Mouse (Mus musculus): ENCODE data around the gene Sobp.

Gene Sobp

DNA sequence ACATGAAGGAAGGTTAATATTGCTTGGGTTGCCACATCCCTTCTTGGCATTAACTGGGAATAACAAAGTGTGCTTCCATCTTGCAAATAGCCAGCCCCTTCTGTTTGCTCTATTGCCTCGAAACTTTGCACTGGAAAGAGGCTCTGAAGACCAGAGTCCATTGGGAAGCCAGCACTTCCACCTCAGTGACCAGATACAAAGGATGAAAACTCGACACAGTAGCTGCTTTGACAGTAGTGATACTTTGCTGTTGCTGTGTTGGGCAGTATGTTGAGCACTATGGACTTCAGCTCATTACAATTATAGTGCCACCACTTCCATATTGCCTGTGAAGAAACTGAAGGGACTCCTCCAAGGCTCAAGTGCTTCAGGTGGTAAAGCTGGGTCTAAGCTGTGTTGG is 86.9 kb downstream of the Sobp start:
- no peak for DNase-seq (ENCODE audit: low spot score in 2 of 2)

DNA sequence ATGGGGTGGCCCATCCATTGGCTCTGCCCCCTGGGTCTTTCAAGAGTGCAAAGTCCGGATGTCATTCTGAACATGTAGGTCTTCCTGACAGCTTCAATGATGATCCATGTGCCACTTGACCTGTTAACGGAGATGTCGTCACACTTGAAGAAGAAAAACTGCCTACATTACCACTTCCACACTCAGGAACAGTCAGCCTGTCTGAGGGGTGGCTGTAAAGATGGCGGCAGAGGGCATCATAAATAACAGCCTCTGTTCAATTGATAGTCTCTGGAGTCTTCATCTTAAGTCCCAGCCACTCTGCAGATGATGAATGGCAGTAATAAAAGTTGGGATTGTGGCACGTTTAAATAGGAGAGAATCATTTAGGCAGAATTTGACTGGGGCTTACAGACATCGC is 87.4 kb downstream of the Sobp start:
- DNase-seq (ENCODE audit: low spot score in 2 of 2) = no peak

DNA sequence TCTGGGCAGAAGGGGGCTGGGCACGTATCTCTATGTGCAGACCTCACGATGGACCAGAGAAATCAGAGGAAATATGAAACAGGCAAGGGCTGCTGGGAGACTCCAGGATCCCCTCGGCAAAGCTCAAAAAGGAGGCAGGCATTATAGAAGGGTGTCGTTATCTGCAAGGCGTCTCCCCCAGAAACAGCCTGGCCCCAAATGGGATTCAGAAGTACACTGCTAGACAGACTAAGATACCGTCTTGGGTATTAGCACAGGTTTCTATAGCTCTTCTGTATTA is 90.3 kb downstream of the Sobp start:
- no peak for DNase-seq (ENCODE audit: low spot score in 2 of 2)

DNA sequence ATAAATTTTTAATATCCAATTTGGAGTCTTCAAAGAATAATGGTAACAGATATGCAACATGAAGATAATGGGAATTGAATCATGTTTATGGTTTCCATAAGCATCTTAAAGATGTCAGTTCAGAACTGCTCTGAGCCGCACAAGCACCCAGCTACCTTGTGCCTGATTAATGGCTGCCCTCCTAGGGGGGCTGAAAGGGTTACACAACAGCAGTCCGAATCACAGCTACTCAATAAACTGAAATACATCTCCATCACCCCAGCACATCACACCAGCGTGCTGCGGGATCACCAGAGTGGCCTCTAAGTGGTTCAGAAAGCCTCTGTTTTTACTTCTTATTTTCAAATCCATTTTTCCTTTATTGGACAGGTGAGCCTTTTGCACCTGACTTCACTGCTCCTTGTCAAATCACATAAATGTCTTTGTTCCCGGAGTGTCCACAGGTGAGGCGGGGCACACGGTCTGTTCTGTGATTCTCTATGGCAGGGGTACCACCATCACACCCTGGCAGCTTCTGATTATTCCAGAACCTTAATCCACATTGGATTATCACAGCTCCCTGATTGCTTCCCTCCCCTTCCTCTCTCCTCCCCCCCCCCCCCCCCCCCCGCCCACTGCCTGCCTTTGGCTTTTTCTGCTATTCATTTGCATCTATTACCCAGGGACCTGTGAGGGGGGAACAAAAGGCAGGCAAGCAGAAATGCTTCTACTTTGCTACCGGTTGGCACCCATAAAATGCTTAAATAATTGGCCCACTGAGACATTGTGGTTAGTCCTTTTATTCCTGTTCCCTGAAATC is 90.8 kb downstream of the Sobp start:
- no peak for DNase-seq (ENCODE audit: low spot score in 2 of 2)

DNA sequence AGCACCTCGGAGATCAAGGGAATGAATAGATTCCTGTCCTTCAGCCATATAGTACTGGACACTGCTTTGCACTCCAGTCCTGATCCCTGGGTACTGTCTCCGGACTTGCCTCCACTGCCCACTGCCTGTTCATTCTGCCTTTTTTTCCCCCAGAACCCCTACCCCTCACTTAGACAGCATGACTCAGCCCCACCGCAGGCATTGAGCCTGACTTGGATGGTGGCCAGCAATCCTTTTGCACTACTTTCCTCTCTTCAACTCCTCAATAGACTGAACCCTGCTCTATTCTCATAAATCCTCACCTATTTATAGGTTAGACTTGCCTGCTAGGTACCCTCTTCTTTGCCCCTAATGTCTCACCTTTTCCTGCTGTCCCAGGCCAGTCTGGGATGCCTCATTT is 93.0 kb downstream of the Sobp start:
- no peak for DNase-seq (ENCODE audit: low spot score in 2 of 2)

DNA sequence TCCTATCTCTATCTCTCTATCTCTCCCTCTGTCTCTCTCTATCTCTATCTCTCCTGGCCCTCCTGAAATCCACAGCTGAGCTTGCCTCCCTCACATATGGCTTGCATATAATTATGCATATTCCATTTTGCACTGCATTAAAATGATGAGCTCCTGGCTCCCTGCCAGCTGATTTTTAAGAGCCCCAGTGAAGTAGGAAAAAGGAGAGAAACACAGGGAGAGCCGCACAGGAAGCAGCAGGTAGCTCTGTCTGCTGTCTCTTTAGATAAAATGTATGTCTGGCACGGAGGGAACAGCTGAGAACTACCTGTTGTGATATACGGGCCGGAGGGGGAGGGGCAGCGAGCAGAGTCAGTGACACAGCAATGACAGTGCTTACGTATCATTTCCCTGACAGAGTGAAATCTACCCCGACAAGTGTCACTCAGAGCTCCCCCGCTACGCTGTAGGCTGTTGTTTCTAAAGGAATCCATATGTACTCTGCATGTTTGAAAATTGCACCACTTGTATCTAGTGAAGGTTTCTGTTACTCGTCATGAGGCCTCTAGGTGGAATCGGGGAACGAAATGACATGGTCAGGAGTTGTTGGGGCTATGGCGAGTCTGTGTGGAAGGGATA is 98.7 kb downstream of the Sobp start:
- DNase-seq (ENCODE audit: low spot score in 2 of 2) = peak; percentile 44 to 59

DNA sequence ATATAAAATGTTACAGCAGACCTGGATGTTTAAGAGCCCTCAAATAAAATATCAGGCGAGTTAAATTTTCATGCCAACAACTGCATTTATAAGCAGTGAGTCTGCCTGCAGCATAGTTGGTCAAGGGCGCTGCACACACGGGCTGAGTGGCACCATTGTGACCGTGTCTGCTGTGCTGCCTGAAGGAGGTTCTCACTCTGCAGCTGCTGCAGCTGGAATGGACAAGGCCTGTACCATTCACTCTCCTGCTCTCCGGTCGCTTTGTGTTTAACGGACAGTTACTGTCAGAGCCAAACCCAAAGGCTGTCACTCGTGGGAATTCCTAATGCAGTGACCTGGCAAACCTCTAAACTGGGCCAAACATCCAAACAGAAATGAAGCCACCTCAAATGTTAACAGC is 101.0 kb downstream of the Sobp start:
- DNase-seq (ENCODE audit: low spot score in 2 of 2) = no peak

DNA sequence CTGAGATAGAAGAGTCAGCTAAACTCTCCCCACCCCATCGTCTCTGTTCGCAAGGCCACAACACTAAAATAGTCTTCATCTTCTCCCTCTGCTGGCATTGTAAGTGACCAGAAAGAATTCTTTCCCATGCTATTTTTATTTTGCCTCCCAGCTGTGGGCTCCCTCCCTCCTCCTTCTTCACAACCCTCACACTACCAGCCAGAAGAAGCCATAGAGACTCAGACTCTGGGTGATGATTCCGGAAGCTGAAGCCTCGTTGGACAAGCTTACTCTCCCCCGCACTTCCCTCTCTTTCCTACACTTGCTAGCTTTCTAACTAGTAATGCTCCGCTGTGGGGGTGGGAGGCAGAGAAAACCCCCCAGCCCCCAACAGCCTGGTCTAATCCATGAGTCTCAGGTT is 103.4 kb downstream of the Sobp start:
- no peak for DNase-seq (ENCODE audit: low spot score in 2 of 2)

DNA sequence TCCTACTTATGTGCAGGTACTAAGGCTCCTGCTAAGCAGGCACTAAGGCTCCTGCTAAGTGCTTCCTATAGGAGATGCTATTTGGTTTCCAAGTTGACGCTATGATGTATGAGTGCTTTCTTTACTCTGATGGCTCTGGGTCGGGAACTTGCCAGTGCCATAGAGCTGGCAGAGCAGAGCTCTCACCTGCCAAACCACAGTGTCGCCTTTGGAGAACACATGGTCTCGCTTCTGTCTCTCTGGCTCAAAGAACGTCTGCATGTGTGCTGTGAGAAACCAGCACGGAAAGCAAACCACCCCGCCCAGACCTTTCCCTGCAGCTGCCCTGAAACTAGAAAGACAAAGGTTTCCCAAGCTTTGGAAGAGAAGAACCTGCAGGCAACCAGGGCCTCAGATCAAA is 109.0 kb downstream of the Sobp start:
- no peak for DNase-seq (ENCODE audit: low spot score in 2 of 2)

DNA sequence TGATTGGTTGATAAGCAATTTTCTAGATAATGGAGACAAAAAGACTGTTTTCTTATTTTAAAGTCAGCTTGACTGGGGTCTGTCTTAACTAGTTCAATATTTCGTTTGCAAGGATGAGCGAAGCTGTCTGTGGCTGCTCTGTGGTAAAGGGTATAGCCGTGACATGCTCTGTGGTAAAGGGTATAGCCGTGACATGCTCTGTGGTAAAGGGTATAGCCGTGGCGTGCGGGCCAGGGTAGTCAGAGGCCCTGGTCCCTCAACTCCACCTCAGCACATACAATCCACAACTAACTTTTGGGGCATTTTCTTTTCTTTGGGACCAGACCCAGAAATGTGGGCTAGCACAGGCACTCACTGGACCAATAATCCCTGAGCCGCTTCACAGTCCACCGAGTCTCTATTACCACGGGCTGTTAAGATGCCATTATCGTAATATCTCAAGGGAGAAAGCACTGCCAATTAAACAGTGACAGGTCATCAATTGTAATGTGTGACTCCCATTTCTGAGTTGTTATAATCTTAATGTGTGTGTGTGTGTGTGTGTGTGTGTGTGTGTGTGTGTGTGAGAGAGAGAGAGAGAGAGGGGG is 112.7 kb downstream of the Sobp start:
- no peak for DNase-seq (ENCODE audit: low spot score in 2 of 2)

DNA sequence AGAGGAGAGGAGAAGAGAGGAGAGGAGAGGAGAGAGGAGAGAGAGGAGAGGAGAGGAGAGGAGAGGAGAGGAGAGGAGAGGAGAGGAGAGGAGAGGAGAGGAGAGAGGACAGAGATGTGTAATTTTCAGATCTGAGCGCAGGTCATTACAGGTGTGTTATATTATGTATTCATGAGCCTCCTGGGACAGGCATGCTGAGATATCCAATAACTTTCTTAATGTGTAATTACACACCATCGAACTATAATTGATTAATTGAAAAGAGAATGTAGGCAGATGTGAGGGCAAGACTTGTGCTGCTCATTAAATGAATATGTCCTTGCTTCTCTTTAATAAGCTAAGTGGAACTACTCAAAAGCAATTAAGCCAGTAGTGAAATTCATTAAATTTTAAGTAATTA is 118.9 kb downstream of the Sobp start:
- DNase-seq (ENCODE audit: low spot score in 2 of 2) = no peak

DNA sequence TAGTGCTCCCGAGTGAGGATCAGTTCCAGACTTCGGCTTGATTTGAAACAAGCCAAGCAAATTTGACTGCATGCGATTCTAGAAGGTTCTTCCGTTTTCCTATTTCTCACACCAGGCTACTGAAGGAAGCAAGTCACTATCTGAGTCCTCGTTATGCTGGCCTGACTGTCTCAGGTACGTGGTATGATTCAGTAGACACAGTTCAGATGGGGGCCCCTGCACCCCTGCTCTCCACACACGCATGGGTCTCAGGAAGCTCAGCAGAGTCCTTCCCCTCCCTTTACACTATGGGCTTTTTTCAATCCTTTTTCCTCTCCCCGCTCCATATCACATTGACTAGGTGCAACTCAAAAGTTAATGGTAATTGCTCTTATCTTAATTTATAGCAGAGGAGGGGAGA is 119.6 kb downstream of the Sobp start:
- no peak for DNase-seq (ENCODE audit: low spot score in 2 of 2)

DNA sequence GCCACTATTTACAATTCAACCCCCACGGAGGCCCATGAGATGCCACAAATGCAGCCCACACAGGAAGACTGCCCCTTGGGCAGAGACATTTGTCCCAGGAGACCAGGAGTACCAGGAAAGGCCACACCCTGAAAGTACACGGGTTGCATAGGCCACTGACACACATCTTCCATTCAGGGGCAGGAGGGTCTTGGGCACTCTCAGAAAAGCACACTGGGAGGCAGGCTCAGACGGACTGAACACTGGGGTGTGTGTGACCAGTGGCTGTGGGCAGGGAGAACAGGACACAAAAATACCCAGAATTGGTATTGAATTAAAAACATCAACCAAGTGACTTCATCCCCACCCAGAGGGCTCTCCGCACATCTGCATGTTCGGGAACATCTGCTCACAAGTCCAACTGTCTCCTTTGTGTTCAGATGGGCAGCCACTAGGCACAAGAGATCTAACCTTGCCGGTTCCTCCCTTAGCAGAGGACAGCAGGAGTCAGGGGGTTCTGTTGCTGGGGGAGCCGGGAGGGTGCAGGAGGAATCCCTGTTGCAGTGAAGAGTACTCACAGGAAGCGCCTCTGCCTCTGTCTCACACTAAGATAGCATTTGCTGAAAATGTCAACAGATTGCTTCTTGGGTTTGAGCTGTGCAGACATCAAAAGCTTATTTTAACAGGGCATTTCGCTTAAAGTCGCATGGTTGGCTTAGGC is 120.3 kb downstream of the Sobp start:
- no peak for DNase-seq (ENCODE audit: low spot score in 2 of 2)

DNA sequence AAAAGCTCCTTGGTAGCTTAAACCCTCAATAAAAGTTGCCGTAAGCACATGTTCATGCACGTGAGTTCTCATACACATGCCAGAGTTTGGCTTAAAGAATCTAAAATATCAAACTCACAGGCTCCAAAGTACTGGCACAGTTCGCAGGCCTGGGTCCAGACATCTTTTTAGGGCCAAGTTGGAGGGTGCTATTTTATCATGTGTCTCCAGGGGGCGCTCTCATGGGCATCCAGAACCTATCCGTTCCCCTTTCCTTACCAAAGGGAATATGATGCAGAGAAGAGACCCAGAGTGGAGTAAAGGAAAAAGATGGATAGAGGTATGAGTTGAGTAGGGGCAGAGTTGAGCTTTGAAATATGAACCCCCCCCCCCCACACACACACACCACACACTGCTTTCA is 121.9 kb downstream of the Sobp start:
- no peak for DNase-seq (ENCODE audit: low spot score in 2 of 2)

DNA sequence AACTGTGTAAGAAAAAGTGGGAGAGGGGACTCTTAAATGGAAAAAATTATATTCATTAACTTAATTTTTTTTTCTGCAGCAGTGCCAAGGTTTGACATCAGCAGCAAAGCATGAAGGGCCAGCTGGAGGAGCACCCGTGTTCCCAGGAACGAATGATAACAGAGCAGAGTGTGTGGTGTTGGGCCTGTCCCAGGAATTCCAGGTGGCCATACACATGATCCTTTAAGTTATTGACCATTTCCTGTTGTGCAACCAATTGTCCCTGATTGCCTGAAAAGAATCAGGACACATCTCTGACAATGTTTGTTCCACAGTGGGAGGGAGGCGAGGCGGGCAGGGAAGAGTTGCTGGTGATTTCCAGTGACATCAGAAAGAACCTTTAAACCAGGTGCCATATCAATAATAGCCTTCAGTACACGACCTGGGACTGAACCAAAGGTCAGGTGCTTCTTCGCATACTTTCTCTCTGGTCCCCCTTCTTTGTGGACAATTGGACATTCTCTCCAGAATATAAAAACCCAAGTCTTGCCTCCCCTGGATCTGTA is 126.5 kb downstream of the Sobp start:
- DNase-seq (ENCODE audit: low spot score in 2 of 2) = no peak

DNA sequence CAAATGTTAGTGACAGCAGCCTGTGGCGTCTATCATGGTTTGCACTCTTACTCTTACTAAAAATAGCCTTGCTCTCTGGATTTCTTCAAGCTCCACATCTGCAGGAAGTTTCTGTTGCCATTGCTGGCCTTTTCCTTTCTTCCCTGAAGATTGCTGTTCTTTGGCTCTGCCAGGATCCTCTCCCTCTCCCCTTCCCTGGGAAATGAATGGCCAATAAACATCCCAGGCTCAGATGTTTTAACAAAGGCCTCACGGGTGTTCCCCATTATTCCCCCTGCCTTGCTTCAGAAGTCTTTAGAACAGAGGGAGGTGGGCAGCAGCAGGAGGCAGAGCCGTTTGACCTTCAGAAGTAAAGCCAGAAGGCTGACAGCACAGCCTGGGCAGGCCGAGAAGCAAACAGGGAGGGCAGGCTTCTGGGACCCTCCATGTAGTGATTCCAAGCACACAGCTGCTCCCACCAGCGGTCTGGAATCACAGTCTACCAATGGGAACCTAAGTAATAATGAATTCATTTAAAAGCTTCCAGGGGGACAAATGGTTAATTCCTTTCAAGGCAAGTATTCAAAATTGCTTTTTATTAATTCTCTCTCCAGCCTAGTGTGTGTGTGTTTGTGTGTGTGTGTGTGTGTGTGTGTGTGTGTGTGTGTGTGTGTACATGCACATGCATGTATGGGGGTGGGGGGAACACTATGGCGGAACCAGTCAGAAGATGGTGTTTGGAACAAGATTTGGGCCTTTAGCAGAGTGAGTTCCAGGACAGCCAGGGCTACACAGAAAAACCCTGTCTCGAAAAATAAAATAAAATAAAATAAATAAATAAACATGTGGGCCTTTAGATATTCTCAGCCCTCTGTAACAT is 130.8 kb downstream of the Sobp start:
- DNase-seq (ENCODE audit: low spot score in 2 of 2) = no peak

DNA sequence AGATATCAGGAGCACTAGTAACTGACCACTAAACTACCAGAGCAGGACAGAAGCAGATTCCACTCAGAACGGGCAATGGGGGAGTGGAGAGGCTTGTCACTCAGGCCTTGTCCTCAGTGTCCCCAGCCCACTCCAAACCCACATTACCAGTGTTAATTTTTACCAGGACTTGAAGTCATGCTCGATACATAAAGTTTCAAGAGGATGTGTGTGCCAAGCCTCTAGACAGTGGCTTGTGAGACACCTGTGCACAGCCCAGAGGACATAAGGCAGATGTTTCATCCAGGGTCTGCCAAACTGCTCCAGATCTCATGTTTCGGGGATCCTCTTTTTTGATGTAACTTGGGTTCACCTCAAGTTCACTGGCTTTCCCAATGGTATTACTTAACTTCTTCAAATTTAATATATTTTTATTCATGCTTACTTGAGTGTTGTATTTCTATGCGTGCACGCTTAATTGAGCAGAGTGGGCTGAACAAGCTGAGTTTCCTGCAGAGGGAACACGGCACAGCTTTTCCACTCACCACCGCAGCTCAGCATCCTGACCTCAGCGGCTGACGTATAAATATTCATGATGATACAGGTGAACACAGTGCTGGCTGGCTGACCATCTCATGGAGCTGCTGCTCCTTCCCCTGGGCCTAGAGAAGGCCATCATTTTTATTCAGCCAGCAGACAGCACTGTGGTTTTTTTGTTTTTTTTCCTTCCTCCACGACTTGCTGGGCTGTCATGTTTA is 131.6 kb downstream of the Sobp start:
- DNase-seq (ENCODE audit: low spot score in 2 of 2) = no peak

DNA sequence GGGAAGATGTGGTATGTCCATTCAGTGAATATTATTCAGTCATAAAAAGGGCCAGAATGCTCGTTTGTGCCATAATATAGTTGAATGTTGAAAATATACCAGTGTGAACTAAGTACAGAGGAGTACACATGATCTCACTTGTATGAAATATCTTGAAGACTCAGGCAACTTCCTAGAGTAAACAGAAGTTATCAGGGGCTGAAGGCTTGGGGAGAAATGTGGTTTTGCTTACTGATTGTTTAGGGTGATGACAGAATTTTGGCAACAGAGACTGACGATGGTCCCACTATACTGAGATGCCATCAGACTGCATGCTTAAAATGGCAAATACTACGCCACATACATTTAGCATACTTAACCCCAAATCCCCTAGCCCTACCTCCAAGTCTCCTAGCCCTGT is 132.5 kb downstream of the Sobp start:
- DNase-seq (ENCODE audit: low spot score in 2 of 2) = no peak

DNA sequence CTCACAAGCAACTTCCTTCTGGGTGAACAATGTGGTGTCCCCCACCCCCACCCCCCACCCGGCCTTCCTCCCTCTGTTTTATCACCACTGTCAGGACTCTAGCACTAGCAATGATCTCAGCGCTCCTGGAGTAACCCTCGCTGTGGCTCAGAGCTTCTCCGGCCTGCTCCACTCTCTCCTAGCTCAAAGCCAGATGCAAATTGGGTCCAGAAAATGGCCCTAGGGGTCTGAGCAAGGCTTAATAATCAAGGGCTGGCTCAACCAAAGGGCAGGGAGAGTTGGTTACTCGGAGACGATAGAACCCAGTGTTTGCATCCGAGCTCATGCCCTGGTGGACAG is 136.9 kb downstream of the Sobp start:
- DNase-seq (ENCODE audit: low spot score in 2 of 2) = no peak

DNA sequence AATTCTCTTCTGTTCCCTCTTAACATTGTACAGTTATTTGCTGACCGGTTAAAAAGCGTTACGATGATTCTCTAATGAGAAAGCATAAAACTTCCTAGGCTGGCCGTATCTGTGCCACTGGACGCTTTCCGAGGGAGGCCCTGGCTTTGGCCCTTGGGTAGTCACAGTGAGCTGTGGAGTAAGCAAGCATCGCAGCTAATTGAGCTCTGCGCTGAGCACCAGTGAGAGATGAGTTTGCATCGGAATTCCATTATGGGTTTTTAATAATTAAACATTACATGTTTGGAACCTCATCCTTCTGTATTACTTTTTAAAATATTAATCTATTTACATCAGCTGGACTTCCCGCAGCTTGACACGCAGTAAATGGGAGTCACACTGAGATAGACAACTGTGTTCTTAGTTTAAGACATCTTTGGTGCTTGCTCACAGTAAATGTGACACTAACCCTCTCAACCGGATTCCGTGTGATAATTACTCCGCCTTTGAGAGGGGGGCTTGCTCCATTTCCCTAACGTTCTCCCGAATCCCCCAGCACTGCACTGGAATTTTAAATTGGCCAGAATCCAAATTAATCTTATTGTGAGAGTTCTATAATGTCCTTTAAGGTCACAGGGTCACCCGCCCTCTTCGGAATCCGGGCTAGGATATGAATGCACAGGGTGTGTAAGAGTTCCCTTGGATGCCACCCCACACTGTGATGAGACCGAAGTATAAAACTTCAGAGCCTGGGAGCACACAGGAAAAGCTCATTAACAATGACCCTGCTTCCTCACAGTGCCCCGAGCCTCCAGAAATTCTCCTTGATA is 137.5 kb downstream of the Sobp start:
- no peak for DNase-seq (ENCODE audit: low spot score in 2 of 2)

All from frontal cortex, postnatal 14 days (tissue).